Mouse (Mus musculus): ENCODE data around the gene Zfp384. TPM values are rescaled to one million over a fixed set of nuclear protein-coding genes. Genes with fewer than 3 reads are reported as not detected.
"Not testable (repeated sequence)": the region's sequence is repeated elsewhere in the genome, so short reads cannot be mapped to it uniquely, and the experiment has no call there.

Zfp384 gene
- polyA plus RNA-seq, 1 experiment from 2014 or later = 24.4 TPM

DNA sequence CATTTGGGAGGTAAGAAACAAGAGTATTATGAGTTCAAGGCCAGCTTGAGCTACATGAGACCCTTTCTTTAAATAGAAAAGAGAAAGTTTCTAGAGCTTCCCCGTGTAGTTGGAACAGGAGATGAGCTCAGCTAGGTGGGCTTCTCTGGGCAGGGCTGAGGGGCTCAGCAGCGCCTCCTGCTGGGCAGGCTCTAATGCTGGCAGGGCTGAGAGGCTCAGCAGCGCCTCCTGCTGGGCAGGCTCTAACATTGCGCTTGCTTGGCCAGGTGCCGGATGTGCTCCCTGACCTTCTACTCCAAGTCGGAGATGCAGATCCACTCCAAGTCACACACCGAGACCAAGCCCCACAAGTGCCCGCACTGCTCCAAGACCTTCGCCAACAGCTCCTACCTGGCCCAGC, 21.6 kb downstream of the Zfp384 start:
- ATAC-seq (ENCODE audit: borderline replicate concordance, extremely low read depth, low FRiP score, low TSS enrichment); H3K4me1 ChIP-seq; H3K27me3 ChIP-seq; H3K27ac ChIP-seq; H3K4me2 ChIP-seq; H3K9ac ChIP-seq; H3K9me3 ChIP-seq; H3K4me3 ChIP-seq: not testable (repeated sequence)
- H3K36me3 ChIP-seq = peaks cover 70% of the 10 kb centered on the region
- 46% methylated on average over 9 of the region's 9 CpGs for WGBS

GRCm38 (mm10) chr6:125031604-125032003, 22.7 kb downstream of the Zfp384 start:
- no peak overlapping the region for H3K4me3 ChIP-seq
- H3K9ac ChIP-seq = no peak overlapping the region
- H3K27ac ChIP-seq = no peak overlapping the region
- H3K4me2 ChIP-seq = no peak overlapping the region
- no peaks in the 10 kb centered on the region for H3K27me3 ChIP-seq
- no peaks in the 10 kb centered on the region for H3K4me1 ChIP-seq
- H3K9me3 ChIP-seq = no peaks in the 10 kb centered on the region
- peaks cover 72% of the 10 kb centered on the region for H3K36me3 ChIP-seq
- WGBS = 83% methylated on average over 16 of the region's 16 CpGs
- ATAC-seq (ENCODE audit: borderline replicate concordance, extremely low read depth, low FRiP score, low TSS enrichment) = no peak

- WGBS = 90% methylated on average over 4 of the region's 4 CpGs
- peaks cover 36% of the 10 kb centered on the region for H3K36me3 ChIP-seq
- H3K9me3 ChIP-seq = no peaks in the 10 kb centered on the region
- no peak for ATAC-seq (ENCODE audit: borderline replicate concordance, extremely low read depth, low FRiP score, low TSS enrichment)
- peak overlapping the region; percentile 84 for H3K27ac ChIP-seq
- H3K4me2 ChIP-seq = peak overlapping the region; percentile 54
- H3K9ac ChIP-seq = no peak overlapping the region
- H3K4me1 ChIP-seq = peaks cover 13% of the 10 kb centered on the region
- H3K27me3 ChIP-seq = no peaks in the 10 kb centered on the region
- peak overlapping the region; percentile 74 for H3K4me3 ChIP-seq
Measured at GRCm38 (mm10) chr6:125038666-125039065, 29.7 kb downstream of the Zfp384 start.

DNA sequence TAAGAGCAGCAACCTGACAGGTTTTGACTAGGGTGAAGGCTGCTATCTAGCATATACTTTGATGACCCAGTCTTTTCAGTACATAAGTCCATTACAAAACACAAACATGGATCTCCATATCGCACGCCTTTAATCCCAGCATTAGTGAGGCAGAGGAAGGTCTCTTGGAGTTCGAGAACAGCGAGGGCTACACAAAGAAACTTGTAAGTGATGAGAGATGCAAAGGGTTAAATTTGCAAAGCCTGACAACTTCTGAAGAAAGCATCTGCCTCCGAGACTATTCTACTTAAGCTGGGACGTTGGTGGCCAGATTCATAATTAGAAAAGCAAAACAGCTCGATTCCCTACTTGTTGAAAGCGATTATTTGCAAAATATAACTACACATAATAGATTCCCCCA, 30.2 kb downstream of the Zfp384 start:
- Histone ChIP-seq H3K4me3 (peak overlapping the region; percentile 74), H3K36me3 (peaks cover 36% of the 10 kb centered on the region), H3K9ac (0 out of 2 replicates have a peak overlapping the region, but pooled peaks have one; percentile 32), H3K9me3 (no peaks in the 10 kb centered on the region), H3K4me1 (peaks cover 13% of the 10 kb centered on the region), H3K27ac (peak overlapping the region; percentile 84), H3K4me2 (peak overlapping the region; percentile 54), H3K27me3 (no peaks in the 10 kb centered on the region)
- 6% methylated on average over 8 of the region's 8 CpGs for WGBS
- ATAC-seq (ENCODE audit: borderline replicate concordance, extremely low read depth, low FRiP score, low TSS enrichment) = peak; percentile 19; the same call in 1 of the 2 replicates

GRCm38 (mm10) chr6:125039533-125040153, 30.7 kb downstream of the Zfp384 start, which contains the start of gene Ing4:
Gene Ing4 (plus strand): TSS chr6:125039760.
- H3K4me3 ChIP-seq = peak within 1 kb of the TSS; percentile 74
- H3K9me3 ChIP-seq = no peaks in the 10 kb centered on the region
- peak within 1 kb of the TSS; percentile 66 for H3K9ac ChIP-seq
- WGBS = under 1% methylated on average over 26 of the region's 26 CpGs
- ATAC-seq (ENCODE audit: borderline replicate concordance, extremely low read depth, low FRiP score, low TSS enrichment) = peak; percentile 94
- peak within 1 kb of the TSS; percentile 60 for H3K4me2 ChIP-seq
- H3K36me3 ChIP-seq = peaks cover 39% of the 10 kb centered on the region
- peaks cover 13% of the 10 kb centered on the region for H3K4me1 ChIP-seq
- peak within 1 kb of the TSS; percentile 84 for H3K27ac ChIP-seq
- no peaks in the 10 kb centered on the region for H3K27me3 ChIP-seq

GRCm38 (mm10) chr6:125040221-125040620, 31.3 kb downstream of the Zfp384 start:
- Histone ChIP-seq H3K4me1 (peaks cover 13% of the 10 kb centered on the region), H3K4me2 (peak overlapping the region; percentile 60), H3K9ac (peak overlapping the region; percentile 66), H3K4me3 (peak overlapping the region; percentile 74), H3K27ac (peak overlapping the region; percentile 68), H3K36me3 (peaks cover 39% of the 10 kb centered on the region), H3K9me3 (no peaks in the 10 kb centered on the region), H3K27me3 (no peaks in the 10 kb centered on the region)
- no peak for ATAC-seq (ENCODE audit: borderline replicate concordance, extremely low read depth, low FRiP score, low TSS enrichment)
- 10% methylated on average over 7 of the region's 7 CpGs for WGBS

DNA sequence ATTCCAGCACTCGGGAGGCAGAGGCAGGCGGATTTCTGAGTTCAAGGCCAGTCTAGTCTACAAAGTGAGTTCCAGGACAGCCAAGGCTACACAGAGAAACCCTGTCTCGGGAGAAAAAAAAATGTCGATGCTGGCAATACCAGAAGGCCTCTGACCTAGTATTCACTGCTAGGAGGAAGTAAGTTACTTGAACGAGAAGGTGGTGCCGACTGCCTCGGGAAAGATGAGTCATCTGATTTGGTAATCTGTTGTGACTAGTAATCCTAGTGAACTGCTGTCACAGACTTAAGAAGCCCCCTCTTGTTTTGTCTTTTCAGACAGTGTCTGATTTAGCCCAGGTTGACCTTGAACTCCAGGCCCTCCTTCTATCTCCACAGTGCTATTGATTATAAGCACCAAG, 32.1 kb downstream of the Zfp384 start:
- H3K36me3 ChIP-seq = peaks cover 38% of the 10 kb centered on the region
- WGBS = 75% methylated on average over 7 of the region's 7 CpGs
- no peak for ATAC-seq (ENCODE audit: borderline replicate concordance, extremely low read depth, low FRiP score, low TSS enrichment)
- no peaks in the 10 kb centered on the region for H3K27me3 ChIP-seq
- H3K9ac ChIP-seq = no peak overlapping the region
- no peak overlapping the region for H3K4me3 ChIP-seq
- no peak overlapping the region for H3K27ac ChIP-seq
- H3K4me1 ChIP-seq = peaks cover 13% of the 10 kb centered on the region
- peak overlapping the region; percentile 60; the same call in 1 of the 2 replicates for H3K4me2 ChIP-seq
- H3K9me3 ChIP-seq = no peaks in the 10 kb centered on the region

DNA sequence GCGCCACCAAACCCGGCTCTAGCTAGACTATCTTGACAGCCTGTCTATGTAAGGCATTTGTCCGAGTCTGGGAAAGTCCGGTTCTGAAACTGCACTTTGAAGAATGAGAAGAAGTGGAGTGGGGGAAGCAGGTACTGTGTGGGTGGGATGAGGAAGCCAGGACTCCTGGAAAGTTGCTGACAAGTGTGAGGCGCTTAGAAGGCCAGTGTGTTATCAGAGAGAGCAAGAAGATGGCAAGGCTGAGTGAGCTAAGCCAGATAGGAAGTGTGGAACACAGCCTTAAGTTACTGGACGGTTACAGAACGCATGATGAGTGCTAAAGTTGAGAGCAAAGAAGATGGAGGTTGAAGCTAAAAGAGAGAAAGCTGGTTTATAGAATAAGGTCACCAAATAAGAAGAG, 33.1 kb downstream of the Zfp384 start:
- Histone ChIP-seq H3K4me3 (no peak overlapping the region), H3K4me2 (no peak overlapping the region), H3K9me3 (no peaks in the 10 kb centered on the region), H3K4me1 (peaks cover 13% of the 10 kb centered on the region), H3K27ac (no peak overlapping the region), H3K27me3 (no peaks in the 10 kb centered on the region), H3K36me3 (peaks cover 42% of the 10 kb centered on the region), H3K9ac (no peak overlapping the region)
- ATAC-seq (ENCODE audit: borderline replicate concordance, extremely low read depth, low FRiP score, low TSS enrichment) = no peak
- WGBS = 87% methylated on average over 7 of the region's 7 CpGs

GRCm38 (mm10) chr6:125046691-125047090, 37.7 kb downstream of the Zfp384 start:
- Histone ChIP-seq H3K4me1 (no peaks in the 10 kb centered on the region), H3K36me3 (peaks cover 71% of the 10 kb centered on the region), H3K27ac (no peak overlapping the region), H3K4me2 (no peak overlapping the region), H3K4me3 (no peak overlapping the region), H3K27me3 (no peaks in the 10 kb centered on the region), H3K9ac (no peak overlapping the region), H3K9me3 (no peaks in the 10 kb centered on the region)
- 27% methylated on average over 5 of the region's 5 CpGs for whole genome bisulfite sequencing
- peak; percentile 28; the same call in 1 of the 2 replicates for ATAC-seq (ENCODE audit: borderline replicate concordance, extremely low read depth, low FRiP score, low TSS enrichment)

DNA sequence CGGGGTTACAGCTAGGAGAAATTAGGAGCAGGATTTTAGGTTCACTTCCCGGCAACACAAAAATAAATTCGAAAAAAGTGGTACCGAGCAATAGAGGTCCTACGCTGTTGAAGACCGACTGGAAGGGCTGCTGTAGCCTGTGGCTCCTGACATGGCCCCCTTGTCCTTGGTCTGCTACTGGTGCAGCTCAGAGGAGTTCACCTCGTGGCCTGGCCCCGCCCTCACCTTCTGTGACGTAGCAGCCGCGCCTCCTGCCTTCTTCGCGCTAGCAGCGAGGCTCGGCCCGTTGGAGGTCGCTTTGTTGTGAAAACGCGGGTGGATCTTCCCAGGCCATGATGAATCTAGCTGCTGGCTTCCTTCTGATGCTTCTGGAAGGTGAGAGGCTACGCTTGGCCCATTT, 40.7 kb downstream of the Zfp384 start, which contains the start of gene Acrbp:
TSS of gene Acrbp (plus strand) at position 12 of the 400 bp plus-strand sequence.
- no peaks in the 10 kb centered on the region for H3K4me1 ChIP-seq
- no peaks in the 10 kb centered on the region for H3K9me3 ChIP-seq
- no peaks in the 10 kb centered on the region for H3K27me3 ChIP-seq
- ATAC-seq (ENCODE audit: borderline replicate concordance, extremely low read depth, low FRiP score, low TSS enrichment) = no peak
- no peak within 1 kb of the TSS for H3K4me2 ChIP-seq
- no peak within 1 kb of the TSS for H3K4me3 ChIP-seq
- H3K36me3 ChIP-seq = peaks cover 79% of the 10 kb centered on the region
- H3K9ac ChIP-seq = no peak within 1 kb of the TSS
- no peak within 1 kb of the TSS for H3K27ac ChIP-seq
- 33% methylated on average over 20 of the region's 20 CpGs for WGBS

DNA sequence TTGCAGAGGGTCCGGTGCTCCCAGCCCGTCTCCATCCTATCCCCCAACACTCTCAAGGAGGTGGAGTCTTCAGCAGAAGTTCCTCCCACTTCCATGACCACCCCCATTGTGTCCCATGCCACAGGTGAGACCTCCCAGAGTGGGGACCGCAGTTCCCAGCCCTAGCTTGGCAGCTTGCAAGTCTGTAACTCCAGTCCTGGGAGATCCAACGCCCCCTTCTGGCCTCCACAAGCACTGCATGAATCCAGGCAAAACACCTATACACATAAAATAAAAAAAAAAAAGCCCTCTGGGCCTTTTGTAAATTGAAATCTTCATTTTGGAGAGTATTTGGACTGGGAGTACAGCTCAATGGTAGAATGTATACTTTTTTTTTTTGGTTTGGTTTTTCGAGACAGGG, 42.3 kb downstream of the Zfp384 start:
- Histone ChIP-seq H3K9me3 (no peaks in the 10 kb centered on the region), H3K4me2 (no peak overlapping the region), H3K4me3 (no peak overlapping the region), H3K4me1 (no peaks in the 10 kb centered on the region), H3K36me3 (peaks cover 67% of the 10 kb centered on the region), H3K9ac (no peak overlapping the region), H3K27me3 (no peaks in the 10 kb centered on the region), H3K27ac (no peak overlapping the region)
- WGBS = 62% methylated on average over 5 of the region's 5 CpGs
- ATAC-seq (ENCODE audit: borderline replicate concordance, extremely low read depth, low FRiP score, low TSS enrichment) = no peak

DNA sequence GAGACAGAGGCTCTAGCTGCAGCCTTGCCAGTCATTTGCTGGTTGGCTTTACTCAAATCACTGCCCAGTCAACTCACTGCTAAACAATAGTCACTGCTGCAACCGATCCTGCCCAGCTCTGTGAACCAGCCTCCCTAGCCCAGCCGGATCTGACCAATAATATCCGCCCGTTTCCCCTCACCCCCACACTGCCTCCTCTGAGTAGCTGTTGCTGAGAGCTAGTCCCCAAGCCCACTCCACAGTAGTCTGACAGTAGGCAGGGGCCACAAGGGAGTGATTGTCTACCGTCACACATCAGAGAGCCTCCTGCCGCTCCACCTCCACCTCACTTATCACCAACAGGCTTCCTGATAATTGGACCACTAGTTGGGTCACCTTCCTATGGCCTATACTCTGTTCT, 52.5 kb downstream of the Zfp384 start:
- H3K27me3 ChIP-seq = no peaks in the 10 kb centered on the region
- no peak overlapping the region for H3K27ac ChIP-seq
- no peaks in the 10 kb centered on the region for H3K9me3 ChIP-seq
- H3K4me1 ChIP-seq = peaks cover 5% of the 10 kb centered on the region; the same call in 1 of the 2 replicates
- WGBS = 22% methylated on average over 6 of the region's 6 CpGs
- H3K36me3 ChIP-seq = no peaks in the 10 kb centered on the region
- no peak overlapping the region for H3K4me2 ChIP-seq
- no peak overlapping the region for H3K4me3 ChIP-seq
- ATAC-seq (ENCODE audit: borderline replicate concordance, extremely low read depth, low FRiP score, low TSS enrichment) = 0 out of 2 replicates have a peak, but pooled peaks have one; percentile 47
- H3K9ac ChIP-seq = no peak overlapping the region

Measured in lung, embryonic 15.5 days (tissue).